Mouse (Mus musculus) bone marrow macrophage, adult 2 months (primary cell): ENCODE results near the gene Hist2h2ac.

Experiments used
- CTCF ChIP-seq: IDR thresholded peaks from 2 replicates; pipeline ENCODE4 v1.5.1; 2012; ENCODE audit warnings: low read depth, mild to moderate bottlenecking, low read length, moderate library complexity
- POLR2A ChIP-seq: IDR thresholded peaks from 2 replicates; pipeline ENCODE4 v1.6.1; 2012; ENCODE audit warnings: mild to moderate bottlenecking, low read depth, low read length, borderline replicate concordance

- TF ChIP-seq POLR2A (no peak), CTCF (no peak)
These were observed 984 bp downstream of the Hist2h2ac start, which contains the start of the genes Bola1 and Hist2h2ab for GRCm38 (mm10) chr3:96219661-96220130.
